Mouse (Mus musculus) bone marrow macrophage, adult 2 months (primary cell): ENCODE data around the gene Gm45140. TPM values are rescaled to one million over a fixed set of nuclear protein-coding genes. Genes with fewer than 3 reads are reported as not detected.
"Not testable (repeated sequence)": the region's sequence is repeated elsewhere in the genome, so short reads cannot be mapped to it uniquely, and the experiment has no call there.

ENCODE experiments used
- H3K27ac ChIP-seq: 2 replicates; pipeline ENCODE4 v1.5.1; 2012; ENCODE audit warnings: low read depth, low read length; ENCODE audit not compliant: insufficient read depth
- H3K4me1 ChIP-seq: 2 replicates; pipeline ENCODE4 v1.6.1; 2012; ENCODE audit warnings: low read length; ENCODE audit not compliant: control insufficient read depth, insufficient read depth
- H3K4me3 ChIP-seq: 2 replicates; pipeline ENCODE4 v1.5.1; 2012; ENCODE audit warnings: mild to moderate bottlenecking, low read length, moderate library complexity; ENCODE audit not compliant: insufficient read depth
- CTCF ChIP-seq: IDR thresholded peaks from 2 replicates; pipeline ENCODE4 v1.5.1; 2012; ENCODE audit warnings: low read depth, mild to moderate bottlenecking, low read length, moderate library complexity
- POLR2A ChIP-seq: IDR thresholded peaks from 2 replicates; pipeline ENCODE4 v1.6.1; 2012; ENCODE audit warnings: mild to moderate bottlenecking, low read depth, low read length, borderline replicate concordance
- polyA plus RNA-seq: library from polyadenylated mRNA; stranded (reverse); fragments of >200 nt; gene quantifications from 2 replicates; pipeline ENCODE4 v1.2.4, GENCODE M21; 2012; ENCODE audit not compliant: missing spikeins, insufficient read depth, insufficient read length

The Gm45140 gene
- polyA plus RNA-seq, 1 experiment, result 7.9 TPM

DNA sequence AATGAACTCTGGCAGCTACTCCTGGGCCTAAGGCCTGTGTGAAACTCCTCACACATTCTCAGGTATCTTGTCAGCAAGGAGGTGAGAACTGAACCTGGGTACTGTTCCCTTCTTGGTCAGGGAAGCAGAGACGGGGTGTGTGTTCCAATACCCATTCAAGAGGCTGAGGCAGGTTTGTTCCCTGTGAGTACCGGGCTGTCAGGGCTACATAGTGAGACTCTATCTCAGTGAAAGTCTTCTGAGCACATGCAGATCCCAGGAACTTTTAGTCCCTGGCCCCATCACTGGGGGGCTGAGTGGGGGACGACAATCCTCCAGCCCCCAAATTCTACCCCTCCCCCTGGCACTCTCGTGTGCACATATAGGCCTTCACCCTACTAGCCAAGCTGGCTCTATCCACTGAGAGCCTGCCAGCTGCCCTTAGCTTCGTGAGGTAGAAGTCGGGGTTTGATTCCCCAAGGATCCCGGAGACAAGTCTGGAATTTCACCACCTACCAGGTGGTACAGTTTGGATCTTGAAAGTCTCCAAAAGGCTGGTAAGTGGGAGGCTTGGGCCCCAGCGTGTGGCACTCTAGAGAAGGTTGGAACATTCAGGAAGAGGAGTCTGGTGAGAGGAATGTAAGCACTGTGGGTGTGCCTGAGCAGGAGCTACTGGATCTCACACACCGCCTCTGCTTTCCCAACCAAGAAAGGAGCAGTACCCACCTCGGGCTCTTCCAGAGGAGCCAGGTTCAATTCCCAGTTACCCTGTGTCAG lies 54.9 kb downstream of the Gm45140 start:
- Histone ChIP-seq H3K4me1 (peaks cover 8% of the 10 kb centered on the region), H3K27ac (no peak overlapping the region), H3K4me3 (no peak overlapping the region)
- TF ChIP-seq POLR2A (no peak), CTCF (no peak)

GRCm38 (mm10) chr6:87779174-87780165 lies 56.1 kb downstream of the Gm45140 start:
- no peak for TF ChIP-seq CTCF
- no peak for TF ChIP-seq POLR2A
- Histone ChIP-seq H3K4me1 (peaks cover 8% of the 10 kb centered on the region), H3K27ac (no peak overlapping the region), H3K4me3 (no peak overlapping the region)

- TF ChIP-seq POLR2A (no peak), CTCF (no peak)
- Histone ChIP-seq H3K4me1 (peaks cover 8% of the 10 kb centered on the region), H3K27ac (no peak overlapping the region), H3K4me3 (no peak overlapping the region)
These were observed 57.1 kb downstream of the Gm45140 start for GRCm38 (mm10) chr6:87778294-87779173.

- Histone ChIP-seq H3K4me1 (peaks cover 8% of the 10 kb centered on the region), H3K4me3 (no peak within 1 kb of the TSS), H3K27ac (no peak within 1 kb of the TSS)
- TF ChIP-seq POLR2A (no peak), CTCF (no peak)
These were observed 57.8 kb downstream of the Gm45140 start, which contains the start of gene Gp9 for GRCm38 (mm10) chr6:87777842-87778241. TSS of gene Gp9 (plus strand) at chr6:87778072.

- Histone ChIP-seq H3K4me3 (no peak overlapping the region), H3K4me1 (peaks cover 8% of the 10 kb centered on the region), H3K27ac (no peak overlapping the region)
- TF ChIP-seq CTCF (no peak), POLR2A (no peak)
These were observed 58.9 kb downstream of the Gm45140 start for GRCm38 (mm10) chr6:87776663-87777062.

GRCm38 (mm10) chr6:87775588-87776245 lies 59.9 kb downstream of the Gm45140 start:
- no peak overlapping the region for H3K4me3 ChIP-seq
- peaks cover 8% of the 10 kb centered on the region for H3K4me1 ChIP-seq
- H3K27ac ChIP-seq, result no peak overlapping the region
- TF ChIP-seq CTCF (no peak), POLR2A (no peak)

DNA sequence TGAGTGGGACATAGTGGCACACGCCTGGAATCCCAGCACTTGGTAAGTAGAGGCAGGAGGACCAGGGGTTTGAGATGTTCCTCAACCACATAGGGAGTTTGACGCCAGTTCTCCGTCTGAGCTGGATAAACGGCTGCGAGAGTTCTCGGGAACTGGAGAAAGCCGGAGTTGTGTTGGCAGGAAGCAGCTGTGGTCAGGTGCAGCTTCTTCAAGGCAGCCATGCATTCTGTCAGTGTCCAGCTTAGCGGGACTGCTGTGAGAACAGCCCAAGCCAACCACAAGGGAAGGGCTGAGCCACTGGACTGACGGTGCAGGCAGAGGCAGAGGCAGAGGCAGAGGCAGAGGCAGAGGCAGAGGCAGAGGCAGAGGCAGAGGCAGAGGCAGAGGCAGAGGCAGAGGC lies 60.7 kb downstream of the Gm45140 start:
- Histone ChIP-seq H3K27ac (no peak overlapping the region), H3K4me3 (no peak overlapping the region), H3K4me1 (peaks cover 8% of the 10 kb centered on the region)
- no peak for TF ChIP-seq POLR2A
- no peak for TF ChIP-seq CTCF

- Histone ChIP-seq H3K27ac (no peak overlapping the region), H3K4me3 (no peak overlapping the region), H3K4me1 (peaks cover 8% of the 10 kb centered on the region)
- TF ChIP-seq CTCF, result no peak
- TF ChIP-seq POLR2A, result no peak
These were observed 61.1 kb downstream of the Gm45140 start for GRCm38 (mm10) chr6:87774466-87774865.

DNA sequence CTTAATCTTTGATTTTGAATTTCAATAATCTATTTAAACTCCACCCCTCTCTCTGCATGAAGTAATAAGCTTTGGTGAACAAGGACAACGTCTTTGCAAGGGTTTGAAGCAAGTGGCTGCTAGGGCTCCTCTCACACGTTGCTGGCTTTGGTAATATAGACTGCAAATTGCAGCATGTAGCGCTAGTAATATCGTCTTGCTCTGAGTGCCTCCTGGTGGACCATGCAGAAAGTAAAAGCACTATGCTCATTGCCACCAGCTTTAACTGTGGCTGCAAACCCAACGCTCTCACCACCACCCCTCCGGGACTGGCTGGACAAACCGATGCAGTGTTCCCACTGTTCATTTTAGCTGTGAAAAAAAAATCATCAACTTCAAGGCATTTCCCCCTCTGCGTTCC lies 65.0 kb downstream of the Gm45140 start:
- no peak overlapping the region for H3K4me3 ChIP-seq
- H3K27ac ChIP-seq, result no peak overlapping the region
- H3K4me1 ChIP-seq, result no peaks in the 10 kb centered on the region
- no peak for TF ChIP-seq POLR2A
- no peak for TF ChIP-seq CTCF

DNA sequence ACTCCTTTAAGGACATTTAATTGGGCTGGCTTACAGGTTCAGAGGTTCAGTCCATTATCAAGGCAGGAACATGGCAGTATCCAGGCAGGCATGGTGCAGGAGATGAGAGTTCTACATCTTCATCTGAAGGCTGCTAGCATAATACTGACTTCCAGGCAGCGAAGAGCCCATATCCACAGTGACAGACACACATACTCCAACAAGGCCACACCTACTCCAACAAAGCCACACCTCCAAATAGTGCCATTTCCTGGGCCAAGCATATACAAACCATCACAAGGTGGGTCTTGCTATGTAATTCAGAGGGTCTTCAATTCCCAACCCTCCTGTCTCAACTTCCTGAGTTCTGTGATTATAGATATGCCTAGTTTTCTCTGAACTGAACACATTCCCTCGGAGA lies 71.3 kb downstream of the Gm45140 start:
- not testable (repeated sequence) for H3K4me1 ChIP-seq, H3K27ac ChIP-seq, H3K4me3 ChIP-seq
